Mouse (Mus musculus) small intestine, adult 2 months (tissue): Measurements from ENCODE around the gene Matn4. TPM values are rescaled to one million over a fixed set of nuclear protein-coding genes. Genes with fewer than 3 reads are reported as not detected.

Experiments
- H3K27ac ChIP-seq: fragments of 200-500 bp; 2 replicates; pipeline ENCODE4 v1.5.1; 2012; ENCODE audit warnings: low read depth, low read length, control low read depth, inconsistent platforms; ENCODE audit not compliant: insufficient read depth
- H3K27me3 ChIP-seq: fragments of 200-500 bp; 2 replicates; pipeline ENCODE4 v1.6.1; 2012; ENCODE audit warnings: mild to moderate bottlenecking, moderate library complexity, low read length, inconsistent platforms; ENCODE audit not compliant: control insufficient read depth, insufficient read depth
- H3K36me3 ChIP-seq: fragments of 200-500 bp; 2 replicates; pipeline ENCODE4 v1.6.1; 2012; ENCODE audit warnings: mild to moderate bottlenecking, low read length, control low read depth, inconsistent platforms; ENCODE audit not compliant: control insufficient read depth, insufficient read depth
- H3K4me1 ChIP-seq: fragments of 200-500 bp; 2 replicates; pipeline ENCODE4 v1.6.1; 2012; ENCODE audit warnings: low read length, inconsistent platforms, mixed read lengths; ENCODE audit not compliant: control insufficient read depth, insufficient read depth, insufficient read length
- H3K4me3 ChIP-seq: fragments of 200-500 bp; 2 replicates; pipeline ENCODE4 v1.5.1; 2012; ENCODE audit warnings: low read depth, mild to moderate bottlenecking, control low read depth, inconsistent platforms, low read length, moderate library complexity
- CTCF ChIP-seq: fragments of 200-500 bp; IDR thresholded peaks from 2 replicates; pipeline ENCODE4 v1.5.1; 2012; ENCODE audit warnings: low read depth, mild to moderate bottlenecking, control low read depth, inconsistent platforms, low read length, moderate library complexity, mixed read lengths; ENCODE audit not compliant: insufficient replicate concordance, insufficient read length; ENCODE audit errors: extremely low read depth
- POLR2A ChIP-seq: fragments of 200-500 bp; IDR thresholded peaks from 2 replicates; pipeline ENCODE4 v1.6.1; 2012; ENCODE audit warnings: low read depth, mild to moderate bottlenecking, control low read depth, inconsistent platforms, low read length, moderate library complexity
- WGBS: fragments of 180-500 bp; shearing (Covaris S2); methylation state at CpG from one replicate; pipeline ENCODE4 v1.1.7; 2018; 5-methylcytosine and 5-hydroxymethylcytosine counted together
- polyA plus RNA-seq: library from polyadenylated mRNA; depleted of rRNA; stranded (reverse); fragments of >200 nt; gene quantifications from 2 replicates; pipeline ENCODE4 v1.2.3, GENCODE M21; 2012

The Matn4 gene
- polyA plus RNA-seq, 1 experiment = 0.49 TPM

- peaks cover 3% of the 10 kb centered on the region; the same call in 1 of the 2 replicates for H3K4me1 ChIP-seq
- no peaks in the 10 kb centered on the region for H3K36me3 ChIP-seq
- no peaks in the 10 kb centered on the region; the same call in 1 of the 2 replicates for H3K27me3 ChIP-seq
- TF ChIP-seq POLR2A = no peak
- no peak for TF ChIP-seq CTCF
- 69% methylated on average over 10 of the region's 10 CpGs for WGBS
- H3K27ac ChIP-seq = no peak overlapping the region
- 0 out of 2 replicates have a peak overlapping the region, but pooled peaks have one; percentile 5 for H3K4me3 ChIP-seq
Observed at GRCm38 (mm10) chr2:164414581-164414980, 9.6 kb upstream of the Matn4 start.

- Histone ChIP-seq H3K27ac (no peak overlapping the region), H3K4me3 (0 out of 2 replicates have a peak overlapping the region, but pooled peaks have one; percentile 5), H3K27me3 (no peaks in the 10 kb centered on the region; the same call in 1 of the 2 replicates), H3K36me3 (no peaks in the 10 kb centered on the region), H3K4me1 (peaks cover 3% of the 10 kb centered on the region; the same call in 1 of the 2 replicates)
- TF ChIP-seq CTCF (no peak), POLR2A (no peak)
- WGBS = 41% methylated on average over 28 of the region's 28 CpGs
Observed at GRCm38 (mm10) chr2:164414167-164414566, 9.2 kb upstream of the Matn4 start.

- Histone ChIP-seq H3K27me3 (peaks cover 21% of the 10 kb centered on the region), H3K4me1 (peaks cover 10% of the 10 kb centered on the region), H3K4me3 (no peak overlapping the region), H3K27ac (no peak overlapping the region), H3K36me3 (no peaks in the 10 kb centered on the region)
- 2% methylated on average over 22 of the region's 22 CpGs for WGBS
- TF ChIP-seq POLR2A (no peak), CTCF (peak; percentile 96)
Observed at GRCm38 (mm10) chr2:164407708-164408107, 2.7 kb upstream of the Matn4 start.

GRCm38 (mm10) chr2:164405519-164405918, 559 bp upstream of the Matn4 start:
- H3K4me3 ChIP-seq = no peak overlapping the region
- H3K36me3 ChIP-seq = no peaks in the 10 kb centered on the region
- peaks cover 36% of the 10 kb centered on the region for H3K27me3 ChIP-seq
- TF ChIP-seq CTCF (no peak), POLR2A (no peak)
- H3K27ac ChIP-seq = no peak overlapping the region
- WGBS = 59% methylated on average over 5 of the region's 5 CpGs
- peaks cover 10% of the 10 kb centered on the region for H3K4me1 ChIP-seq

GRCm38 (mm10) chr2:164404082-164404990, 624 bp downstream of the Matn4 start:
- Histone ChIP-seq H3K4me1 (peaks cover 10% of the 10 kb centered on the region), H3K27ac (no peak overlapping the region), H3K27me3 (peaks cover 36% of the 10 kb centered on the region), H3K4me3 (peak overlapping the region; percentile 35), H3K36me3 (no peaks in the 10 kb centered on the region)
- TF ChIP-seq CTCF = no peak
- no peak for TF ChIP-seq POLR2A
- 4% methylated on average over 49 of the region's 49 CpGs for WGBS

GRCm38 (mm10) chr2:164403396-164404081, 1.4 kb downstream of the Matn4 start:
- no peak overlapping the region for H3K27ac ChIP-seq
- H3K27me3 ChIP-seq = peaks cover 36% of the 10 kb centered on the region
- WGBS = 54% methylated on average over 14 of the region's 14 CpGs
- H3K4me3 ChIP-seq = no peak overlapping the region
- no peaks in the 10 kb centered on the region for H3K36me3 ChIP-seq
- TF ChIP-seq POLR2A = no peak
- TF ChIP-seq CTCF = no peak
- H3K4me1 ChIP-seq = peaks cover 10% of the 10 kb centered on the region

- H3K27ac ChIP-seq = no peak within 1 kb of the TSS
- H3K4me3 ChIP-seq = no peak within 1 kb of the TSS
- WGBS = 5% methylated on average over 17 of the region's 17 CpGs
- H3K27me3 ChIP-seq = peaks cover 36% of the 10 kb centered on the region
- TF ChIP-seq CTCF (peak; percentile 98), POLR2A (no peak)
- H3K4me1 ChIP-seq = peaks cover 10% of the 10 kb centered on the region
- no peaks in the 10 kb centered on the region for H3K36me3 ChIP-seq
Observed at GRCm38 (mm10) chr2:164402906-164403305, 2.1 kb downstream of the Matn4 start, which contains the start of gene Rbpjl. Gene Rbpjl (plus strand): TSS chr2:164403141.
